Mouse (Mus musculus) liver, embryonic 14.5 days (tissue): ENCODE data around the gene Letm1. TPM values are rescaled to one million over a fixed set of nuclear protein-coding genes. Genes with fewer than 3 reads are reported as not detected.

ENCODE experiments used
- ATAC-seq: fragments of 200-750 bp; cut with Nextera tagmentation; 2 replicates; pipeline ENCODE4 v1.8.0; 2017; ENCODE audit warnings: moderate number of reproducible peaks, mild to moderate bottlenecking, moderate library complexity; ENCODE audit not compliant: insufficient read depth
- DNase-seq, 3 experiments: peaks; one replicate each; pipeline ENCODE4 v3.0.0-alpha.2; 2012 to 2013; ENCODE audit warnings: low read depth in 3 of 3, low spot score in 3 of 3
- H3K27ac ChIP-seq: fragments of 300-500 bp; sonication (generic); 2 replicates; pipeline ENCODE4 v1.5.1; 2014; ENCODE audit warnings: moderate library complexity, mild to moderate bottlenecking, control low read depth, inconsistent platforms
- H3K27me3 ChIP-seq: fragments of 300-500 bp; sonication (generic); 2 replicates; pipeline ENCODE4 v1.6.1; 2014; ENCODE audit warnings: mild to moderate bottlenecking, low read length, moderate library complexity; ENCODE audit not compliant: control insufficient read depth, insufficient read depth
- H3K36me3 ChIP-seq: fragments of 300-500 bp; sonication (generic); replicated peaks from 2 replicates; pipeline ENCODE4 v1.6.1; 2014; ENCODE audit warnings: low read depth; ENCODE audit not compliant: control insufficient read depth, insufficient read depth
- H3K4me1 ChIP-seq, 2 experiments: fragments of 200-500 bp in 1 of 2; fragments of 300-500 bp in 1 of 2; sonication (generic) in 1 of 2; replicated peaks; 2 replicates each; pipeline ENCODE4 v1.6.1; 2012 to 2014; ENCODE audit warnings: antibody characterized with exemption in 1 of 2, inconsistent platforms in 1 of 2, low read length in 1 of 2; ENCODE audit not compliant: control insufficient read depth in 2 of 2, insufficient read depth in 2 of 2
- H3K4me2 ChIP-seq: fragments of 300-500 bp; sonication (generic); 2 replicates; pipeline ENCODE4 v1.6.1; 2014; ENCODE audit warnings: low read depth, mild to moderate bottlenecking, control low read depth, moderate library complexity
- H3K4me3 ChIP-seq, 2 experiments: fragments of 200-500 bp in 1 of 2; fragments of 300-500 bp in 1 of 2; sonication (generic) in 1 of 2; 2 replicates each; pipeline ENCODE4 v1.5.1; 2012 to 2014; ENCODE audit warnings: low read depth in 2 of 2, low read length in 2 of 2, mild to moderate bottlenecking in 2 of 2, control low read depth in 1 of 2, inconsistent platforms in 1 of 2, moderate library complexity in 1 of 2; ENCODE audit not compliant: insufficient read depth in 1 of 2
- H3K9ac ChIP-seq: fragments of 300-500 bp; sonication (generic); replicated peaks from 2 replicates; pipeline ENCODE4 v1.6.1; 2014; ENCODE audit warnings: mild to moderate bottlenecking, control low read depth, moderate library complexity
- H3K9me3 ChIP-seq: fragments of 300-500 bp; sonication (generic); 2 replicates; pipeline ENCODE4 v1.6.1; 2016; ENCODE audit warnings: low read length, mixed read lengths; ENCODE audit not compliant: control insufficient read depth
- CTCF ChIP-seq: IDR thresholded peaks from 2 replicates; pipeline ENCODE4 v1.5.1; 2016; ENCODE audit warnings: antibody characterized with exemption, low read depth, control low read depth
- EP300 ChIP-seq: IDR thresholded peaks from 2 replicates; pipeline ENCODE4 v1.6.1; 2016; ENCODE audit warnings: antibody characterized with exemption, low read depth
- WGBS: fragments of 180-500 bp; shearing (Covaris S2); extraction: QIAGEN DNeasy Blood & Tissue Kit; methylation state at CpG from one replicate; pipeline ENCODE4 v1.1.7; 2014; ENCODE audit not compliant: insufficient replicate concordance; 5-methylcytosine and 5-hydroxymethylcytosine counted together
- polyA plus RNA-seq, 2 experiments: library from polyadenylated mRNA; depleted of rRNA in 1 of 2; stranded (reverse) in 1 of 2; unstranded in 1 of 2; fragments of >200 nt; fragmentation: Nextera tagmentation in 1 of 2; extraction: Ambion mirVana in 1 of 2; gene quantifications; 2 replicates each; pipeline versions ENCODE4 v1.2.1 to v1.2.3; 2012 to 2014

The Letm1 gene
- polyA plus RNA-seq, 2 experiments, result 7.9 to 13.4 TPM

- Histone ChIP-seq H3K27ac (no peak overlapping the region), H3K36me3 (no peaks in the 10 kb centered on the region), H3K4me3 (no peak overlapping the region), H3K27me3 (peaks cover 28% of the 10 kb centered on the region), H3K9me3 (no peaks in the 10 kb centered on the region), H3K4me2 (no peak overlapping the region), H3K9ac (no peak overlapping the region), H3K4me1 (peaks cover 0 to 5% of the 10 kb centered on the region in 2 experiments; a peak in 2 of 4 replicates)
- WGBS, result 74% methylated on average over 9 of the region's 9 CpGs
- TF ChIP-seq EP300 (no peak), CTCF (no peak)
- ATAC-seq (no peak; the same call in 1 of the 2 replicates), DNase-seq (no peak)
Measured at GRCm38 (mm10) chr5:33694461-33694847, 88.2 kb downstream of the Letm1 start.

GRCm38 (mm10) chr5:33692393-33692792 lies 90.2 kb downstream of the Letm1 start:
- Histone ChIP-seq H3K9ac (no peak overlapping the region), H3K27me3 (peaks cover 28% of the 10 kb centered on the region), H3K4me2 (no peak overlapping the region), H3K27ac (no peak overlapping the region), H3K4me3 (no peak overlapping the region), H3K36me3 (no peaks in the 10 kb centered on the region), H3K4me1 (peaks cover 0 to 14% of the 10 kb centered on the region in 2 experiments; a peak in 2 of 4 replicates), H3K9me3 (no peaks in the 10 kb centered on the region)
- DNase-seq, result no peak
- 13% methylated on average over 24 of the region's 24 CpGs for WGBS
- TF ChIP-seq EP300, result no peak
- TF ChIP-seq CTCF, result no peak
- ATAC-seq, result no peak

GRCm38 (mm10) chr5:33689852-33690645 lies 92.6 kb downstream of the Letm1 start:
- H3K27ac ChIP-seq, result no peak overlapping the region
- no peaks in the 10 kb centered on the region for H3K9me3 ChIP-seq
- H3K4me1 ChIP-seq, result peaks cover 0 to 21% of the 10 kb centered on the region in 2 experiments; a peak in 2 of 4 replicates
- H3K9ac ChIP-seq, result no peak overlapping the region
- peaks cover 11% of the 10 kb centered on the region for H3K27me3 ChIP-seq
- ATAC-seq, result no peak
- TF ChIP-seq CTCF, result no peak
- no peak for TF ChIP-seq EP300
- H3K36me3 ChIP-seq, result no peaks in the 10 kb centered on the region
- no peak for DNase-seq
- H3K4me3 ChIP-seq, result no peak overlapping the region
- 78% methylated on average over 11 of the region's 11 CpGs for WGBS
- H3K4me2 ChIP-seq, result no peak overlapping the region

Other genes with a start within 250 kb of the Letm1 start
- gene Fam53a, start 153.2 kb downstream of the Letm1 start, polyA plus RNA-seq (2012; rRNA removed), result 7.3 and 7.9 TPM in 2 replicates
- gene Fam53a, start 153.2 kb downstream of the Letm1 start, polyA plus RNA-seq (2014; fragmentation: Nextera tagmentation; extraction: Ambion mirVana), result 17.9 and 21.9 TPM in 2 replicates
- gene Gm9903, start 152.9 kb downstream of the Letm1 start, polyA plus RNA-seq (2012; rRNA removed), result 0.06 and 0.18 TPM in 2 replicates
- not detected in 2 replicates for gene Gm9903, start 152.9 kb downstream of the Letm1 start, polyA plus RNA-seq (2014; fragmentation: Nextera tagmentation; extraction: Ambion mirVana)
- 97.1 and 155 TPM in 2 replicates for gene Slbp, start 130.2 kb downstream of the Letm1 start, polyA plus RNA-seq (2012; rRNA removed)
- gene Slbp, start 130.2 kb downstream of the Letm1 start, polyA plus RNA-seq (2014; fragmentation: Nextera tagmentation; extraction: Ambion mirVana), result 290 and 309 TPM in 2 replicates
- gene Tacc3, start 124.7 kb downstream of the Letm1 start, polyA plus RNA-seq (2012; rRNA removed), result 50.4 and 69.1 TPM in 2 replicates
- gene Tacc3, start 124.7 kb downstream of the Letm1 start, polyA plus RNA-seq (2014; fragmentation: Nextera tagmentation; extraction: Ambion mirVana), result 138 and 152 TPM in 2 replicates
- 17.4 and 17.7 TPM in 2 replicates for gene Tmem129, start 124.4 kb downstream of the Letm1 start, polyA plus RNA-seq (2012; rRNA removed)
- 19.4 and 22.1 TPM in 2 replicates for gene Tmem129, start 124.4 kb downstream of the Letm1 start, polyA plus RNA-seq (2014; fragmentation: Nextera tagmentation; extraction: Ambion mirVana)
- 3.9 and 4.5 TPM in 2 replicates for gene Fgfr3, start 61.1 kb downstream of the Letm1 start, polyA plus RNA-seq (2012; rRNA removed)
- gene Fgfr3, start 61.1 kb downstream of the Letm1 start, polyA plus RNA-seq (2014; fragmentation: Nextera tagmentation; extraction: Ambion mirVana), result 1.2 and 1.8 TPM in 2 replicates
- gene Nsd2, start 37.9 kb upstream of the Letm1 start, polyA plus RNA-seq (2012; rRNA removed), result 14.2 and 26.7 TPM in 2 replicates
- gene Nsd2, start 37.9 kb upstream of the Letm1 start, polyA plus RNA-seq (2014; fragmentation: Nextera tagmentation; extraction: Ambion mirVana), result 27.8 and 30.1 TPM in 2 replicates
- 20.2 and 22.6 TPM in 2 replicates for gene Nelfa, start 153.6 kb upstream of the Letm1 start, polyA plus RNA-seq (2012; rRNA removed)
- 21.3 and 24.1 TPM in 2 replicates for gene Nelfa, start 153.6 kb upstream of the Letm1 start, polyA plus RNA-seq (2014; fragmentation: Nextera tagmentation; extraction: Ambion mirVana)
- 2.6 and 3.4 TPM in 2 replicates for gene Gm1673, start 200.6 kb upstream of the Letm1 start, polyA plus RNA-seq (2012; rRNA removed)
- gene Gm1673, start 200.6 kb upstream of the Letm1 start, polyA plus RNA-seq (2014; fragmentation: Nextera tagmentation; extraction: Ambion mirVana), result 1.7 and 2.7 TPM in 2 replicates
- gene Nat8l, start 213.2 kb upstream of the Letm1 start, polyA plus RNA-seq (2012; rRNA removed), result 0.15 and 0.17 TPM in 2 replicates
- gene Nat8l, start 213.2 kb upstream of the Letm1 start, polyA plus RNA-seq (2014; fragmentation: Nextera tagmentation; extraction: Ambion mirVana), result 0.04 and 0.05 TPM in 2 replicates